Mouse (Mus musculus) erythroblast, embryonic 14.5 days (primary cell): ENCODE measurements around the gene Fzd1. TPM values are rescaled to one million over a fixed set of nuclear protein-coding genes. Genes with fewer than 3 reads are reported as not detected.

Experiments
- H3K27me3 ChIP-seq: 2 replicates; pipeline ENCODE4 v1.6.1; 2012; ENCODE audit warnings: inconsistent platforms; ENCODE audit not compliant: control insufficient read depth
- H3K36me3 ChIP-seq: 2 replicates; pipeline ENCODE4 v1.6.1; 2012; ENCODE audit warnings: mild to moderate bottlenecking, inconsistent platforms; ENCODE audit not compliant: control insufficient read depth
- H3K4me1 ChIP-seq: 2 replicates; pipeline ENCODE4 v1.6.1; 2012; ENCODE audit warnings: inconsistent platforms; ENCODE audit not compliant: control insufficient read depth
- H3K4me3 ChIP-seq: replicated peaks from 2 replicates; pipeline ENCODE3; 2012; ENCODE audit warnings: moderate library complexity, mild to moderate bottlenecking, inconsistent platforms
- H3K9me3 ChIP-seq: 2 replicates; pipeline ENCODE4 v1.6.1; 2012; ENCODE audit warnings: low read length, inconsistent platforms, mixed read lengths; ENCODE audit not compliant: control insufficient read depth
- GATA1 ChIP-seq: IDR thresholded peaks from 2 replicates; pipeline ENCODE4 v1.6.1; 2012; ENCODE audit warnings: low read length, inconsistent platforms, mixed read lengths
- TAL1 ChIP-seq: IDR thresholded peaks from 3 replicates; pipeline ENCODE4 v1.6.1; 2012; ENCODE audit warnings: low read length, inconsistent platforms, mixed read lengths
- polyA plus RNA-seq: library from polyadenylated mRNA; stranded (reverse); fragments of >175 nt; gene quantifications from 2 replicates; pipeline ENCODE4 v1.2.3, GENCODE M21; 2012

Fzd1 gene
- polyA plus RNA-seq, 1 experiment: 0.02 TPM

GRCm38 (mm10) chr5:4731743-4732215, 26.1 kb downstream of the Fzd1 start:
- no peaks in the 10 kb centered on the region for H3K9me3 ChIP-seq
- no peak overlapping the region for H3K4me3 ChIP-seq
- H3K27me3 ChIP-seq: no peaks in the 10 kb centered on the region
- H3K36me3 ChIP-seq: no peaks in the 10 kb centered on the region
- no peaks in the 10 kb centered on the region for H3K4me1 ChIP-seq
- no peak for TF ChIP-seq TAL1
- no peak for TF ChIP-seq GATA1

GRCm38 (mm10) chr5:4731064-4731463, 26.8 kb downstream of the Fzd1 start:
- TF ChIP-seq TAL1: no peak
- TF ChIP-seq GATA1: no peak
- Histone ChIP-seq H3K4me3 (no peak overlapping the region), H3K36me3 (no peaks in the 10 kb centered on the region), H3K27me3 (no peaks in the 10 kb centered on the region), H3K9me3 (no peaks in the 10 kb centered on the region), H3K4me1 (no peaks in the 10 kb centered on the region)
